21 mouse cellular contexts compared by ENCODE assay signal in the genomic region with DNA sequence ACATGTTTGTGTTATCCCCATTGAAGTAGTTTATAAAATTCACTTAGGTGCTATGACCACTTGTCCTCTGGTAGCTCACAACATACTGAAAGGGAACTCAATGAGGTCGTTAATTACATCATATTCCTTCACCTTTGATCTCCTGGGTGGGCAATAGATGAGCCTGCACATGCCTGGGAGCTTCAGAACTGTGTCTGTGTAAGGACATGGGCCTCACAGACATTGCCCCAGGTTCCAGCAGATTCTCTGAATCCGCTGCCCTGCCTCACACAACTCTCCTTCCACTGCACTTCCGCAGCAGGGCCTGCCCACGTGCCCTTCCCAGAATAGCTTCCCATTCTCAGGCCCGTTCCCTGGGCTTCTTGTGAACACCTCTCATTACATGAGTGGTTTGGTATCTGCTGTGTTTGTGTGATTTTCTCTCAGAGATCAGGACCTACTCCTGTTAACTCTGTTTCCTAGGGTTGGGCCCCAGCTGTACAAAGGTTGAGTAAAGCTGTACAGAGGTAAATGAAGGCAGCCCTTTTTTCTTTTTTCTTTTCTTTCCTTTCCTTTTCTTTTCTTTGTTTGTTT. TPM values are rescaled to one million over a fixed set of nuclear protein-coding genes. Genes with fewer than 3 reads are reported as not detected.
DNase-seq lines count a peak whose midpoint lies in the region; ATAC-seq lines count a peak whose summit lies in the region.
"Had no signal": no experiment of that assay in that cellular context is flagged by ENCODE, and none has a peak within 500 bp of the region (broad histone marks: within the 10 kb centered on the region; RNA-seq: fewer than 3 reads in every experiment).

No protein-coding gene starts in this region.

- H3K36me3 ChIP-seq in megakaryocyte, embryonic 14.5 days (replicated peaks; ENCODE audit: low read length): peaks cover 67% of the 10 kb centered on the region
- H3K36me3 ChIP-seq in heart, embryonic 16.5 days (ENCODE audit: control insufficient read depth, insufficient read depth): no peaks in the 10 kb centered on the region
- peaks cover 12% of the 10 kb centered on the region; the same call in 1 of the 2 replicates for H3K36me3 ChIP-seq in stomach, embryonic 15.5 days
- H3K36me3 ChIP-seq: midbrain, embryonic 15.5 days had no signal

- H3K27ac ChIP-seq in heart, embryonic 16.5 days (ENCODE audit: low read length): peak overlapping the region; percentile 56
- H3K27ac ChIP-seq in stomach, embryonic 15.5 days: peak overlapping the region; percentile 45; the same call in 1 of the 2 replicates
- H3K27ac ChIP-seq: forebrain, embryonic 15.5 days; liver, embryonic 12.5 days; macrophage; midbrain, embryonic 15.5 days had no signal

- DNase-seq in frontal cortex, postnatal 14 days (ENCODE audit: low spot score in 2 of 2): no peak
- no peak for DNase-seq in ovary, postnatal 14 days (ENCODE audit: low spot score)
- DNase-seq in cerebellum, adult 9-10 months: no peak
- DNase-seq: cerebellum, adult 2 months; embryo, embryonic 11 days; gastrocnemius, postnatal 36 days; thymus, postnatal 4 days had no signal

- no peak overlapping the region for H3K9ac ChIP-seq in heart, embryonic 16.5 days (ENCODE audit: low read length)
- H3K9ac ChIP-seq in stomach, embryonic 15.5 days: no peak overlapping the region
- H3K9ac ChIP-seq: forebrain, embryonic 15.5 days; liver, embryonic 12.5 days; midbrain, embryonic 15.5 days had no signal

- 38% methylated on average over 5 of the region's 5 CpGs for WGBS in heart, embryonic 16.5 days
- 79% methylated on average over 5 of the region's 5 CpGs for WGBS in stomach, embryonic 15.5 days

- H3K4me2 ChIP-seq in heart, embryonic 16.5 days (ENCODE audit: low read depth, low read length): no peak overlapping the region
- no peak overlapping the region for H3K4me2 ChIP-seq in stomach, embryonic 15.5 days
- H3K4me2 ChIP-seq: forebrain, embryonic 15.5 days; liver, embryonic 12.5 days; midbrain, embryonic 15.5 days had no signal

- H3K4me1 ChIP-seq in megakaryocyte, embryonic 14.5 days: peaks cover 31% of the 10 kb centered on the region
- peaks cover 12% of the 10 kb centered on the region for H3K4me1 ChIP-seq in heart, embryonic 16.5 days (ENCODE audit: control insufficient read depth, insufficient read depth, low read length)
- 0 out of 2 replicates have a peak, but pooled peaks cover 3% of the 10 kb centered on the region for H3K4me1 ChIP-seq in stomach, embryonic 15.5 days
- H3K4me1 ChIP-seq: liver, embryonic 12.5 days had no signal

- H3K27me3 ChIP-seq in megakaryocyte, embryonic 14.5 days (replicated peaks): no peaks in the 10 kb centered on the region
- no peaks in the 10 kb centered on the region for H3K27me3 ChIP-seq in heart, embryonic 16.5 days (ENCODE audit: control insufficient read depth, insufficient read depth, low read length)
- H3K27me3 ChIP-seq in stomach, embryonic 15.5 days (replicated peaks): no peaks in the 10 kb centered on the region
- H3K27me3 ChIP-seq: CH12.LX; forebrain, embryonic 15.5 days; liver, embryonic 12.5 days; midbrain, embryonic 15.5 days had no signal

- H3K9me3 ChIP-seq in megakaryocyte, embryonic 14.5 days: no peaks in the 10 kb centered on the region
- H3K9me3 ChIP-seq in heart, embryonic 16.5 days (replicated peaks; ENCODE audit: control insufficient read depth, low read length): no peaks in the 10 kb centered on the region
- H3K9me3 ChIP-seq in stomach, embryonic 15.5 days: no peaks in the 10 kb centered on the region
- H3K9me3 ChIP-seq: forebrain, embryonic 15.5 days; liver, embryonic 12.5 days; midbrain, embryonic 15.5 days had no signal

- peak; percentile 69; the same call in 1 of the 2 replicates for ATAC-seq in frontal cortex, adult (ENCODE audit: low TSS enrichment)
- no peak for ATAC-seq in megakaryocyte, adult 5-6 weeks (ENCODE audit: poor library complexity, severe bottlenecking)
- peak; percentile 67; the same call in 1 of the 2 replicates for ATAC-seq in heart, embryonic 16.5 days (replicated peaks; ENCODE audit: extremely low read depth, insufficient read depth, low FRiP score)
- peak; percentile 51; the same call in 1 of the 2 replicates for ATAC-seq in stomach, embryonic 15.5 days (ENCODE audit: insufficient read depth, low FRiP score, low read depth)
- ATAC-seq: forebrain, embryonic 15.5 days; hindbrain, embryonic 16.5 days; liver, embryonic 12.5 days; midbrain, embryonic 15.5 days had no signal

- H3K4me3 ChIP-seq in megakaryocyte, embryonic 14.5 days (replicated peaks): peak overlapping the region; percentile 33
- H3K4me3 ChIP-seq in heart, embryonic 16.5 days (ENCODE audit: low read length): no peak overlapping the region
- H3K4me3 ChIP-seq in stomach, embryonic 15.5 days (replicated peaks): no peak overlapping the region
- H3K4me3 ChIP-seq: forebrain, embryonic 15.5 days; liver, embryonic 12.5 days; midbrain, embryonic 15.5 days had no signal

RNA-seq across cellular contexts. Expression of a gene that starts 50.7 kb away (rescaled TPM):
- 0.29 TPM in 1 of 2 replicates, not detected in the other for polyA plus RNA-seq in megakaryocyte, embryonic 14.5 days (2012; ENCODE audit: insufficient read depth, low replicate concordance)
- not detected in 2 replicates for total RNA-seq in megakaryocyte, adult 5-6 weeks (2015)
- not detected in 2 replicates for total RNA-seq in megakaryocyte, adult 5-6 weeks (2017)
- polyA plus RNA-seq in heart, embryonic 16.5 days (2015; fragmentation: Nextera tagmentation; extraction: Ambion mirVana): 0.15 and 0.32 TPM in 2 replicates
- polyA plus RNA-seq in stomach, embryonic 15.5 days (2015; fragmentation: Nextera tagmentation; extraction: Ambion mirVana): 5.2 and 6.0 TPM in 2 replicates
- total RNA-seq: CH12.LX; gastrocnemius, postnatal 36 days; layer of hippocampus, adult 18-20 months; left cerebral cortex, postnatal 10 days had no signal
- polyA plus RNA-seq: forebrain, embryonic 15.5 days; kidney, embryonic 14.5 days; macrophage had no signal
